Mouse (Mus musculus): ENCODE data around the gene Dennd1a.

DNA sequence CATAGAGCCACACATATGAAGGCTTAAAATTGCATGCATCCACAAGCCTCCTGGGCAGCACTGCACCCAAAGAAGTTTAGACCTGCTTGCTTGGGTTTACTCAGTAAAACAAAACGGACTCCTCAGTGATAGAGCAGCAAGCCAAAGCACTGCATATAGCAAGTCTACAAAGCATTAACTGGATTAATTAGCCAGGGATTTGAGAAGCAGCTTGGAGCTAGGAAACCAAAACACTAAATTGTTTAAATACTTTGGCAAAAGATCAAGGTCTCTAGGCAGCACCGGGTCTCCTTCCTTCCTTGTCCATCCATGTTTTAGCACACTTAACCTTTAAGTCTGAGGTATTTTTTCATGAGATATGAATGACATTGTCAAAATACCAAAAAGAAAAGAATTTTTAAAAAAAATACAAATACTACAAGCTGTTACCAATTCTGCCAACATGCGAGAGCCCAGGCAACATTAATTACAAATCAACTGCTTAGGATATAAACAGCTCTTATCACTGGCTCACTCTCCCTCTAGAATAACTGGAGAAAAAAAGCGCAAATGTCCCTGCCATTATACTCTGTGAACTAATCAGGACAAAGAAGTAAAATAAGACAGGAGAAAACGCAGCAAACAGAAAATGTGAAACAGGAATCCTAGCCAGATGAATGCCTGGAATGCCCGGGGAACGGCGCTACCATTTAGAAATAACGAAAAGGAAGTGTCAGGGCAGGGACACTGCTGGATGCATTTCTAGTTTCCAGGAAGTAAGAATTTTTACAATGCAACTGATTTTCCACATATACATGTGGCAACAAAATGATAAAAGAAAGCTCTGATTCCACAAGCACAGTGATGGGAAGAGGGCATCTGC lies 90.8 kb downstream of the Dennd1a start:
- no peak for TF ChIP-seq CTCF (IDR thresholded peaks at IDR 0.05; ENCODE audit: extremely low read depth, insufficient read depth, low read length)
- TF ChIP-seq POLR2A (IDR thresholded peaks at IDR 0.05; ENCODE audit: extremely low read depth, insufficient read depth, low read length): no peak
